Mouse (Mus musculus): ENCODE measurements at regions not wholly inside any gene's neighbourhood (a gene's known extent, or its start where the extent isn't known, plus 50 kb on each side); places are given as distances from the start of the nearest gene placed in this dataset.

DNA sequence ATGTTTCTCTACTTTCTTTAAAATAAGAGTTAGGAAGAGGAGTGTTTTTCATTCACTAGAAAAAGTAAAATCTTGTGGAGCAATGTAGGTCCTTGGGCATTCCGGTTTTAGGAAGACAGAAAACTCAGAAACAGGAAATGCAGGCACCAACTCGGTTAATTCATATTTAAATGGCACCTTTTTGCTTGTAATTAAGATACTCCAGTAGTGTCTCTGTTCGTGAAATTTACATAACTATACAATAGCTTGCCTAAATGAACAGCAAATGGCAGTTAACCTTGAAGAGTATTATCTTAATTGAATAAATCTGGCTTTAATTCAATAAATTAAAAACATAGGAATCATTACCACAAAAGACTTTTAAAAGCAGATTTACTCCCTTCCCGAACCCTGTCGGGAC, 100.9 kb upstream of the Id4 start:
- TF ChIP-seq POLR2A (IDR thresholded peaks at IDR 0.05; ENCODE audit: insufficient read depth, low read depth, low read length) (no peak), CTCF (IDR thresholded peaks at IDR 0.05; ENCODE audit: insufficient read depth, low read depth, low read length) (no peak)

Data from olfactory bulb, adult 2 months (tissue).